Mouse (Mus musculus): ENCODE results near the gene Arhgap20. TPM values are rescaled to one million over a fixed set of nuclear protein-coding genes. Genes with fewer than 3 reads are reported as not detected.

Gene Arhgap20
- total and polyA plus RNA-seq, 3 experiments = 0.54 to 0.93 (median 0.60) TPM

DNA sequence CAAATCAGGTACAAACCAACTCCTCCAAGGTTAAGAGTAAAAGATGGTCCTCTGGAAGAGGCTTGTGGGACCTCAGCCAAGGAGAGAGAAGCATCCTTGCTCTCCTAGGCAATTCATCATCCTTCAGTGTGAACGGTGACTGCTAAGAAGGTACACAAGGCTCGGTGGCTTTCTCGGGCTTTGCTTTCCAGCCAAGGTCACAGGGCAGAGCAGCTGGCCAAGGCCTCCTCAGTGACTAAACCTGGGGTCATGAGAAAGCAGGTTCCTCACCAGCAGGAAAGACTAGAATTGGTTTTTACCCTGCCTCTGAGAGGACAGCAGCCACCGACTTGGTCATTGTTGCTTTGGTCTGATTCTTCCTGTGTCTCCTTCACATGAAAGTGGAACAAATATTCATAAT, 116.7 kb downstream of the Arhgap20 start:
- no peaks in the 10 kb centered on the region for H3K79me2 ChIP-seq (replicated peaks; ENCODE audit: control insufficient read depth, extremely low read depth, insufficient read depth, poor library complexity, severe bottlenecking)
- no peak for DNase-seq (ENCODE audit: extremely low read depth)
- in situ Hi-C loops (cut with MboI; ENCODE audit: low pct_ligation_motif_present, low pct_unique_long_range_greater_than_20kb, low sequenced_read_pairs) = no loop called here
- H3K9ac ChIP-seq (ENCODE audit: insufficient read depth, low read depth) = no peak overlapping the region
- no peaks in the 10 kb centered on the region for H3K9me3 ChIP-seq (replicated peaks; ENCODE audit: low read length)
- H3K27me3 ChIP-seq (replicated peaks) = no peaks in the 10 kb centered on the region
- no peaks in the 10 kb centered on the region; a peak in 1 of 4 replicates for H3K4me1 ChIP-seq (ENCODE audit: control insufficient read depth in 1 of 2, insufficient read depth in 2 of 2)
- H3K4me3 ChIP-seq (replicated peaks in 1 of 3; ENCODE audit: low read depth in 2 of 3, low read length in 2 of 3, poor library complexity in 1 of 3) = no peak overlapping the region
- H3K27ac ChIP-seq (ENCODE audit: insufficient read depth, low read depth) = no peak overlapping the region
- TF ChIP-seq USF2 (conservative IDR thresholded peaks at IDR 0.05; ENCODE audit: low read depth, low read length) (no peak), ZMIZ1 (IDR thresholded peaks at IDR 0.05; ENCODE audit: low read depth, low read length) (no peak), PAX5 (IDR thresholded peaks at IDR 0.05; ENCODE audit: low read length) (no peak), MAFK (IDR thresholded peaks at IDR 0.05; ENCODE audit: insufficient replicate concordance, low read length) (no peak), JUND (conservative IDR thresholded peaks at IDR 0.05; ENCODE audit: low read depth, low read length) (no peak), MYC (IDR thresholded peaks at IDR 0.05; ENCODE audit: low read depth, low read length) (no peak), CHD1 (IDR thresholded peaks at IDR 0.05; ENCODE audit: low read depth, low read length) (no peak), NELFE (IDR thresholded peaks at IDR 0.05; ENCODE audit: low read depth, low read length) (no peak), TCF12 (IDR thresholded peaks at IDR 0.05; ENCODE audit: low read depth, low read length) (no peak), MAZ (IDR thresholded peaks at IDR 0.05; ENCODE audit: low read depth, low read length) (no peak), SIN3A (IDR thresholded peaks at IDR 0.05; ENCODE audit: low read length) (no peak), BHLHE40 (IDR thresholded peaks at IDR 0.05; ENCODE audit: low read depth, low read length) (no peak), UBTF (IDR thresholded peaks at IDR 0.05; ENCODE audit: low read depth, low read length) (no peak), ZNF384 (IDR thresholded peaks at IDR 0.05; ENCODE audit: low read depth, low read length) (no peak), IRF4 (IDR thresholded peaks at IDR 0.05; ENCODE audit: low read depth, low read length) (no peak), CHD2 (IDR thresholded peaks at IDR 0.05; ENCODE audit: low read length) (no peak)
- no peaks in the 10 kb centered on the region for H3K36me3 ChIP-seq (replicated peaks in 1 of 2; ENCODE audit: control insufficient read depth in 1 of 2, insufficient read depth in 1 of 2, low read length in 1 of 2)
- H3K4me2 ChIP-seq (ENCODE audit: insufficient read depth, low read depth, poor library complexity, severe bottlenecking) = no peak overlapping the region
- dilution Hi-C loops (cut with MboI; ENCODE audit: extremely low pct_ligation_motif_present, extremely low pct_unique_long_range_greater_than_20kb, low sequenced_read_pairs) = no loop called here

DNA sequence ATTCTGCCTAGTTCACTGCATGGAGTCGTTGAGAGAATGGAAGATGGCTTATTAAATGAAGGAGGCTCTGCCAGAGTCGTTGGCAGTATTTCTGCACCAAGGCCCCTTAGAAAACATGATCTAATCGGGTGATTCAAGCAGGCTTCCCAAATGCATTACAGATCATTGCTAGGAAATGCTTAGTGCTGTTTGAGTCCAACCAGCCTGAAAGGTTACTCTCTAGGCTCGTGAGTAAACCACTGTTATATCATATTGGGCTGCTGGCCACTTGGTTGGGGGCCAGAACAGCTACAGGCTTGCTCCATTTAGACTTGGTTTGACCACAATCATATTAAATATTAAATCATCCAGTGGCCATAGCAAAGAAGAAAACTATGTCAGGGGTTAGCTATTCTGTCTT, 118.2 kb downstream of the Arhgap20 start:
- in situ Hi-C loops (cut with MboI; ENCODE audit: low pct_ligation_motif_present, low pct_unique_long_range_greater_than_20kb, low sequenced_read_pairs) = no loop called here

More for the DNA sequence above, 118.2 kb downstream of the Arhgap20 start:
- no peaks in the 10 kb centered on the region for H3K79me2 ChIP-seq (replicated peaks; ENCODE audit: control insufficient read depth, extremely low read depth, insufficient read depth, poor library complexity, severe bottlenecking)
- H3K27me3 ChIP-seq (replicated peaks) = no peaks in the 10 kb centered on the region
- H3K4me2 ChIP-seq (ENCODE audit: insufficient read depth, low read depth, poor library complexity, severe bottlenecking) = no peak overlapping the region
- no peak overlapping the region for H3K27ac ChIP-seq (ENCODE audit: insufficient read depth, low read depth)
- no peaks in the 10 kb centered on the region for H3K36me3 ChIP-seq (replicated peaks in 1 of 2; ENCODE audit: control insufficient read depth in 1 of 2, insufficient read depth in 1 of 2, low read length in 1 of 2)
- no peaks in the 10 kb centered on the region for H3K9me3 ChIP-seq (replicated peaks; ENCODE audit: low read length)
- no peak for TF ChIP-seq MAX (IDR thresholded peaks at IDR 0.05; ENCODE audit: low read length)
- TF ChIP-seq NRF1 (IDR thresholded peaks at IDR 0.05; ENCODE audit: low read depth, low read length) = no peak
- TF ChIP-seq BHLHE40 (IDR thresholded peaks at IDR 0.05; ENCODE audit: low read depth, low read length) = no peak
- no peak for TF ChIP-seq SMC3 (IDR thresholded peaks at IDR 0.05; ENCODE audit: low read depth, low read length)
- TF ChIP-seq USF2 (conservative IDR thresholded peaks at IDR 0.05; ENCODE audit: low read depth, low read length) = no peak
- no peaks in the 10 kb centered on the region; a peak in 1 of 4 replicates for H3K4me1 ChIP-seq (ENCODE audit: control insufficient read depth in 1 of 2, insufficient read depth in 2 of 2)
- no peak overlapping the region for H3K9ac ChIP-seq (ENCODE audit: insufficient read depth, low read depth)
- dilution Hi-C loops (cut with MboI; ENCODE audit: extremely low pct_ligation_motif_present, extremely low pct_unique_long_range_greater_than_20kb, low sequenced_read_pairs) = no loop called here
- no peak overlapping the region for H3K4me3 ChIP-seq (replicated peaks in 1 of 3; ENCODE audit: low read depth in 2 of 3, low read length in 2 of 3, poor library complexity in 1 of 3)
- DNase-seq (ENCODE audit: extremely low read depth) = no peak

Measured in CH12.LX (cell line).